Mouse (Mus musculus) embryonic stem cell, embryonic (primary cell): ENCODE measurements around the gene Fgf4.

Source experiments
- CTCF ChIA-PET, 4 experiments: fragments of 300-600 bp in 2 of 4; fragments of 350-600 bp in 2 of 4; sonication (Branson Sonifier 250); formaldehyde crosslinking; loops; one replicate each; lab custom pipeline; 2022; ENCODE audit warnings: inconsistent platforms in 2 of 4; lab: Charles Lee
- POLR2A ChIA-PET, 4 experiments: fragments of 300-600 bp in 2 of 4; fragments of 350-600 bp in 2 of 4; sonication (Branson Sonifier 250); formaldehyde crosslinking; loops; one replicate each; lab custom pipeline; 2022; ENCODE audit warnings: antibody characterized with exemption in 4 of 4, inconsistent platforms in 1 of 4; lab: Charles Lee

Gene Fgf4

DNA sequence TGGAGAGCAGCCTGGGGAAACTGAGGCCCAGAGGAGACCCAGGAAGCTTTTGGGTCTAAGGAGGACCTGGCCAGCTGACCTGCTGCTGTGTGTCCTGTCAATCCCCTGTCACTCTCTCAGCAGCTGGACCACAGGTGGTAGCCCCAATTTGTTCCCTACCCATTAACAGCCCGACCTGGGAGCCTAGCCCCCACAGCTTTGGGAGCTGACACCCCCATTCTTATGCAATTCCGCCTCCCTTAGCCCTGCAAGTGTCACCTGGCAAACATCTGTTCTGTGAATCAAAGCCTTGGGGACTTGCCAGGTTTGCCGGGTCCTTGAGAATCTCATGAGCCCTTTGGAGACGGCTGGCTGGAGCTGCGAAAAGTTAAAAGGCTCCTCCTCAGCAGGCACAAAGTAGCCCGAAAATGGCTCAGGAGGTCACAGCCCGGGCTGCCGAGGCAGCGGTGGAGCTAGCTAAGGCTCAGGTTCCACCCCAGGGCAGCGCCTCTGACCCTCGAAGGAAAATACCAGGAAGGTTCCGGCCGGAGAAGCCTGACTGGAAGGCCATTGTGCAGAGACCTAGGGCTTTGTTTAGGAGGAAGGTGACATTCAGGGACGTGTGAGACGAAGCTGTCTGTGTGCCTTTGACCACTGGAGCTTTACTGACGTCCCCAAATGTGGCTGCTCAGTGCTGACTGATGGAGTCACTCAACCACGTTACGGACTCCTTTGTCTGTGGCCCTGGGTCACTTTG is 41.6 kb downstream of the Fgf4 start:
- CTCF ChIA-PET = interaction anchor here (0.5 to 4.4 kb wide), 51 partner anchors 10 to 584 kb away, joined by 3 to 64 read pairs (median 5); partner anchors contain the start of genes Fgf3 (in 1 of the 4) and LTO1 (in 1 of the 4)
- POLR2A ChIA-PET = interaction anchor here (0.5 to 41.0 kb wide), 38 partner anchors 12 to 354 kb away, joined by 3 to 1932 read pairs (median 4); partner anchors contain the start of genes Fgf3 (in 2 of the 4), Fgf4 (in 1 of the 4) and LTO1 (in 1 of the 4)

DNA sequence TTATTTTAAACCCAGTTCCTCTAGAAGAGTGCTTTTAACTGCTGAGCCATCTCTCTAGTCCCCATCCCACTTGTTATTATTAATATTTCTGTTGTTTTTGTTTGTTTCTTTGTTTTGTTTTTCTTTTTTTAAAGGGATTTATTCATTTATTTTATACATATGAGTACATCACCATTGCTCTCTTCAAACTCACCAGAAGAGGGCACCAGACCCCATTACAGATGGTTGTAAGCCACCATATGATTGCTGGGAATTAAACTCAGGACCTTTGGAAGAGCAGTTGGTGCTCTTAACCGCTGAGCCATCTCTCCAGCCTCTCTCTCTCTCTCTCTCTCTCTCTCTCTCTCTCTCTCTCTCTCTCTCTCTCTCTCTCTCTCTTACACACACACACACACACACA is 43.5 kb downstream of the Fgf4 start:
- ChIA-PET POLR2A (interaction anchor here in 3 of 4 experiments (0.6 to 41.0 kb wide), 7 partner anchors 17 to 412 kb away, joined by 3 to 1932 read pairs (median 6); partner anchors contain the start of genes Fgf3 (in 1 of the 3) and Fgf4 (in 1 of the 3)), CTCF (interaction anchor here (0.5 to 4.4 kb wide), 13 partner anchors 10 to 636 kb away, joined by 3 to 64 read pairs (median 5); no protein-coding TSS in a partner anchor)

DNA sequence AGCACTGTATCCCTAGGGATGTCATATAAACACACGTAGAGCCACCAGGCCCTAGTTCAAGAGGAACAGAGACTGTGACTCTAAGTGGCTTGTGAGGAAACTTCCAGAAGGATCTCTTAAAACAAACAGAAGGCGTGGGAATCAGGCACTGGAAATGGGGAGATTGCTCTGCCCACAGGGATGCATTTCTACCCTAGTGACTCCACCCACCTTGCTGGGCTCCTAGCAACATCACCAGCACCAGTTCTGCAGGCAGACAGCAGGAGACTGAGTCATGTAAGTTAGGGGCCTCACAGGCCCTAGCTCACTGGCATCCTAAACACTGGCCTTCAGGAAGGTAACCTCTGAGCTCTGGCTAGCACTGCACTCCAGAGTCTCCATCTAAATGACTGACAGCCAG is 44.7 kb downstream of the Fgf4 start:
- ChIA-PET POLR2A (interaction anchor here in 1 of 4 experiments (1.2 to 41.0 kb wide), 2 partner anchors 46 to 106 kb away, joined by 3 to 1932 read pairs; partner anchors contain the start of genes Fgf3 and Fgf4), CTCF (interaction anchor here in 3 of 4 experiments (0.6 to 1.5 kb wide), 7 partner anchors 45 to 116 kb away, joined by 3 to 10 read pairs (median 3); no protein-coding TSS in a partner anchor)

DNA sequence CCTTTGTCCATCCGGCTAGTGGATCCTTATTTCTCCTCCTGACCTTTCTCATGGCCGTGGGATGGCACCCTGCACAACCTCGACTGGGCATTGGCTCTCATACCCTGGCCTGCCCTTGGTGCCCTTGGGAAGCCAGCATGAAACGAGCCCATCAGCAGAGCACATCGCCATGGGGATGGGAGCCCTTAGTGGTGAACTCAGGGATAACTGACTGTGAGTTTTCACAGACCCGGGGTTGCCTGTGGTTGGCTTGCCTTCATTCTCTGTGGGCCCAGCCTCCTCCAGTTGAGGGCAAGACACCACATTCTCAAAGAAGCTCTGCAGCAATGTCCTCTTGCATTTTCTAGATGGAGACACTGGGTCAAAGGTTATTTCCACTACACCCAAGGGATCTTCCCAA is 45.2 kb downstream of the Fgf4 start:
- ChIA-PET CTCF (interaction anchor here in 3 of 4 experiments (0.5 to 1.5 kb wide), 9 partner anchors 46 to 223 kb away, joined by 3 to 10 read pairs (median 3); no protein-coding TSS in a partner anchor), POLR2A (interaction anchor here in 2 of 4 experiments (0.7 to 41.0 kb wide), 3 partner anchors 20 to 106 kb away, joined by 3 to 1932 read pairs (median 4); partner anchors contain the start of genes Fgf3 (in 1 of the 2) and Fgf4 (in 1 of the 2))

DNA sequence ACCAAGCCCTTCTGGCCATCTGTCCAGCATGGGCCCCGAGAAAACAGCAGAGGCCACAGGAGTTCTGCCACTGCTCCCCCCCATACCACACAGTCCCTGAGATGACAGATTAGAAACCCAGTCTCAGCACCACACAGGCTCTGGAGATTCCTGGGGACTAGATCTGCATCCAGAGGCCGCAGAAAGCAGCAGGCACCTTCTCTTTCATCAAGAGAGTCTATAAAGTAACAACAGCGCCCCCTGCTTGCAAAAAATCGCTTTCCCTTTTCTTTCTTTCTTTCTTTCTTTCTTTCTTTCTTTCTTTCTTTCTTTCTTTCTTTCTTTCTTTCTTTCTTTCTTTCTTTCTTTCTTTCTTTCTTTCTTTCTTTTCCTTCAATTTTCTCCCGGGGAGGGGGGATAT is 47.0 kb downstream of the Fgf4 start:
- CTCF ChIA-PET = interaction anchor here in 2 of 4 experiments (0.7 to 3.2 kb wide), 3 partner anchors 104 to 256 kb away, joined by 3 to 28 read pairs (median 5); no protein-coding TSS in a partner anchor

DNA sequence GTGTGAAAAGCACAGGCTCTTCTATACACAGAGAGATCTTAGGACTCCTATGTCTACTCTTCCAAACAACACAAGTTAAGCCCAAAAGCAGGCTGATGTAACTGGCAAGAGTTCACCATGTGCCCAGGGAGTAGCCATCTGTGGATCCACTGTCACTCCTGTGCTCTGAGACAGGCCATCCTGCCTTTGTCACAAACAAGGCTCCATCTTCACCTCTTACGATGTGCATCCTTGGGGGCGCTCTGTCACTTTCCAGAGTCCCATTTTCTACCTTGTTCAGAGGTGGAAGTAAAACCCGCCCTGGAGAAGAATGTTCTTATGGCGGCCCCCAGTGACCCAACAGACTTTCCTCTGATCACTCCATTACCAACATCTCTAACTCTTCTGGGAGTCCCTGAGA is 47.5 kb downstream of the Fgf4 start:
- POLR2A ChIA-PET = interaction anchor here in 2 of 4 experiments (1.0 to 1.7 kb wide), 4 partner anchors 30 to 313 kb away, joined by 3 to 6 read pairs (median 3); partner anchors contain the start of gene Fadd (in 1 of the 2)

More for the DNA sequence above, 47.0 kb downstream of the Fgf4 start:
- POLR2A ChIA-PET = interaction anchor here in 2 of 4 experiments (0.6 to 0.8 kb wide), 2 partner anchors 11 to 245 kb away, joined by 3 to 8 read pairs; no protein-coding TSS in a partner anchor

DNA sequence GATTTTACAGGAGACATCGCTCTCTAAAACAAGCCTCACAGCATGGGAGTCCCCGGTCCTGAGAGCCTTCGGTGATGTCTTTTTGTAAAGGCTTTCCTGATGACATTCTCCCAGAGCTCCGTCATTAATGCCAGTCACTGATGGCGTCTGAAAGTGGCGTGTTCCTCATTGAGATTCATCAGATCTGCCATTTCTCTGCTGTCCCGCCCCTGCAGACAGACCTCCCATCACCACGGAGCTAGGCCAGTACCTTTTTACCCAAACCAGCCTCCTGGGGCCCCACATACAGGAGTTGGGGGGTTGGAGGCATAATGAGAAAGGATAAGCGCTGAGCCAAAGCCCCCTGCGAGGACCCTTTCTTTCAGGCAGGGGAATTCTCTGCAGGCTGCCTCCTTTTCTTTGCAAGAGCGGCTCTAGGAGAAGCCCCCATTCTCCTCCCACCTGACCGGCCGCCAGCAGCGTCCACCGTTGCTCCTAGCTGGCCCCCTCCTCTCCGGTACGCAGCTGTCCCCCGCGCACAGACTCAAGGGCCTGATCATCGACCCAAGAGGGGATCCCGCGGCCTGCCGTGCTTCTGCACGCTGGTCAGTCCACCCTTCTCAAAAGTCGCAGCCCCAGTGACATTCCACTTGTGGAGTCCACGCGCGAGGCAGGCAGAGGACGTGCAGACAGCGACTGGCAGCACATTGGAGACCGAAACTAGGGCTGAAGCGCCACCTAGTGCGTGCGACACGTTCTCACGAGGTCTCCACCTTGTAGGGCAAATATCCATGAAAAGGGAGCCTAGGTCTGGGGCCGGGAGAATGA is 48.3 kb downstream of the Fgf4 start:
- CTCF ChIA-PET = interaction anchor here (0.6 to 3.2 kb wide), 33 partner anchors 11 to 975 kb away, joined by 3 to 28 read pairs (median 5); no protein-coding TSS in a partner anchor
- POLR2A ChIA-PET = interaction anchor here in 3 of 4 experiments (0.6 to 1.7 kb wide), 8 partner anchors 12 to 313 kb away, joined by 3 to 6 read pairs (median 3); partner anchors contain the start of genes Fadd (in 1 of the 3) and Fgf3 (in 1 of the 3)

More for the DNA sequence above, 47.5 kb downstream of the Fgf4 start:
- CTCF ChIA-PET = interaction anchor here (0.6 to 3.2 kb wide), 25 partner anchors 13 to 974 kb away, joined by 3 to 28 read pairs (median 5); no protein-coding TSS in a partner anchor

DNA sequence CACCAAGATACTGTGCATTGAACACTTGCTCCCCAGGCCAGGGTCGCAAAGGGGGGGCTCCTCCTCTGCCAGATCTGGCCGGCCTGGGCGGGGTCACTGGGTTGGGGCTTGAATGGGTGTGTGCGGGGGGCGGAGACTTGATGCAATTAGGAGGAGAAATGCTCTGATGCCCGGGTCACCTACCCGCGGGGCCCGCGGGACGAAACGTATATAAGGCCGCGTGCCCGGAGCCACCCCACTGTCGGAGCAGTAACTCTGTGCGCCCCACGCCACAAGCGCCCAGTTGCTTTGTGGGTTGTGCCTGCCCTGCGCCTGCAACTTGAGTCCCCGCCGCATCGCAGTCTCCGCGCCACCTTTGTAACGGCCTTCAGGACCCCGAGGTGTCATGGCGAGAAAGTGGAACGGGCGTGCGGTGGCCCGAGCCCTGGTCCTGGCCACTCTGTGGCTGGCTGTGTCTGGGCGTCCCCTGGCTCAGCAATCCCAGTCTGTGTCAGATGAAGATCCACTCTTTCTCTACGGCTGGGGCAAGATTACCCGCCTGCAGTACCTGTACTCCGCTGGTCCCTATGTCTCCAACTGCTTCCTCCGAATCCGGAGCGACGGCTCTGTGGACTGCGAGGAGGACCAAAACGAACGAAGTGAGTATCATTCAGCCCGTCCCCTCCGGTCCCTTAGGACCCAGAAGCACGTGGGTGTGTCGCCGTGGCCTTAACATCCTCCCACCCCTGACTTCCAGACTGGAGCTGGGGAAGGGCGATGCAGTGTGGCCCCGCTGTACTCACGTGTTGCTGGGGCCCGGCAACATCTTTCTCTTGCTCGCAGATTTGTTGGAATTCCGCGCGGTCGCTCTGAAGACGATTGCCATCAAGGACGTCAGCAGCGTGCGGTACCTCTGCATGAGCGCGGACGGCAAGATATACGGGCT is 49.4 kb downstream of the Fgf4 start, which contains the start of gene Fgf15:
TSS of gene Fgf15 (plus strand) at position 238 of the 925 bp plus-strand sequence.
- CTCF ChIA-PET = interaction anchor here (0.6 to 3.2 kb wide), 15 partner anchors 10 to 115 kb away, joined by 3 to 28 read pairs (median 5); no protein-coding TSS in a partner anchor
- POLR2A ChIA-PET = interaction anchor here in 2 of 4 experiments (0.7 to 1.7 kb wide), 4 partner anchors 11 to 107 kb away, joined by 3 to 4 read pairs (median 3); partner anchors contain the start of gene Fgf3 (in 1 of the 2)

DNA sequence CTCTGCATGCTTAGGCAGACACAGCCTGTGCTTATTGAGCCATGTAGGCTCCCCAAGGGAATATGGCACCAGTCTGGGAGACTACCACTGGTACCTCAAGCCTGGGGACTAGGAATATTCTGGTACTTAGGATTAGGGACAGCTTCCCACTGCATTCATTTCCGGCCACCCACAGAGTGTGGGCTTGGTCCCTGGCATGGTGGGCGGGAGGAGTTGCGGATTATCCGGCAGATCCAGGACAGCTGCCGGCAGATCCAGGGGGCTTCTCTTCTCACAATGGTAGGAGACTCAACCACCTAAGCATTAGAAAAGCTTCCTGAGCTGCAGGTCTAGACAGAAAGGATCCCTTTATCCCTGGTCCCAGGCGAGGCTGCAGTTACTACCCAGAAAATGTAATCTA is 51.3 kb downstream of the Fgf4 start:
- POLR2A ChIA-PET = interaction anchor here in 3 of 4 experiments (0.5 to 3.9 kb wide), 8 partner anchors 10 to 65 kb away, joined by 3 to 17 read pairs (median 4); partner anchors contain the start of gene LTO1 (in 1 of the 3)
- CTCF ChIA-PET = interaction anchor here in 2 of 4 experiments (0.7 to 1.7 kb wide), 2 partner anchors 11 to 109 kb away, joined by 3 to 7 read pairs; no protein-coding TSS in a partner anchor

DNA sequence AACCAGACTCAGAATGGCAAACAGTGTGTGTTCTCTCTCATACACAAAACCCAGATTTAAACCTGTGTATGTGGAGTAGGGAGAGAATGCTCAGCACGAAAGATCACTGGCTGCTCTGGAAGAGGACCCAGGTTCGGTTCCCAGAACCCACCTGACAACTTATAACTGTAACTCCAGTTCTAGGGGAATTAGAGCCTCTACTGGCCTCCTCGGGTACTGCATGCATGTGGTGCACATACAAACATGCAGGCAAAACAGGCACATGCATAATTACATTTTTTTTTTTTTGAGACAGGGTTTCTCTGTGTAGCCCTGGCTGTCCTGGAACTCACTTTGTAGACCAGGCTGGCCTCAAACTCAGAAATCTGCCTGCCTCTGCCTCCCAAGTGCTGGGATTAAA is 58.3 kb downstream of the Fgf4 start:
- ChIA-PET POLR2A (interaction anchor here in 2 of 4 experiments (0.7 to 1.6 kb wide), 3 partner anchors 11 to 34 kb away, joined by 3 to 8 read pairs (median 5); partner anchors contain the start of gene Ccnd1 (in 1 of the 2)), CTCF (interaction anchor here in 3 of 4 experiments (0.6 to 4.0 kb wide), 4 partner anchors 123 to 393 kb away, joined by 3 to 36 read pairs (median 4); partner anchors contain the start of gene Tpcn2 (in 1 of the 3))

DNA sequence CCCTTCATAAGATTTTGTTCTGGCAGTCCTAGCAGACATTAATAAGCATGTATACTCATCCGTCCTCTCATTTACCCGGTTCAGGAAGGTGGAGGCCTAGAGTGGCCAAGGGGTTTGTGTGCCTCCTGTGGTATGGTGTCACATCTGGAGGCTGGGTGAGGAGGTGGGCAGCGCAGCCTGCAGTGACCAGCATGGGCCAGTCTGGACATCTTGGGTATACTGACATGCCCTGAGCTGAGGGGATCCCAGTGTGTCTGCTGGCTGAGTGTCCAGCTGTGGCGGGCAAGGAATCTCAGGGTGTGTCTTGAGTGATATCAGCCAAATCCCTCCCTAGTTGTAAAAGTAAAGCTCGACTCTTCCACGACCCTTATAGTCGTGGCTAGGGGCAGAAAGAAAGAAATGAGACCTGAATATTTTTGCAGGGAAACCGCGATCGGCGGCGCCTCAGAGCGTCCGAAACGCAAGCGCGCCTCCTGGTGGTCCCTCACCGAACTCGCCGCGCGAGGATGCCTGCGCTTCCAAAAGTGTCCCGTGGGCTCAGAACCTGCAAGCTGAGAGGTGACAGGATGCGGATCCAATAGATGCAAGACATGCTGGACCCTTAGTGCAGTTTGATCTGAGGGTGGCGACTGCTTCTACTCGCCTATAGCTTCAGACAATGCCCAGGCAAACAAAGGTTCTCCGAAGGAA is 59.7 kb downstream of the Fgf4 start:
- ChIA-PET CTCF (interaction anchor here (0.5 to 4.0 kb wide), 63 partner anchors 8 to 507 kb away, joined by 3 to 36 read pairs (median 4); partner anchors contain the start of genes LTO1 (in 1 of the 4), Ppfia1 (in 1 of the 4) and Tpcn2 (in 1 of the 4)), POLR2A (interaction anchor here in 3 of 4 experiments (0.5 to 1.3 kb wide), 9 partner anchors 11 to 1310 kb away, joined by 3 to 4 read pairs (median 3); partner anchors contain the start of gene Fadd (in 1 of the 3))

DNA sequence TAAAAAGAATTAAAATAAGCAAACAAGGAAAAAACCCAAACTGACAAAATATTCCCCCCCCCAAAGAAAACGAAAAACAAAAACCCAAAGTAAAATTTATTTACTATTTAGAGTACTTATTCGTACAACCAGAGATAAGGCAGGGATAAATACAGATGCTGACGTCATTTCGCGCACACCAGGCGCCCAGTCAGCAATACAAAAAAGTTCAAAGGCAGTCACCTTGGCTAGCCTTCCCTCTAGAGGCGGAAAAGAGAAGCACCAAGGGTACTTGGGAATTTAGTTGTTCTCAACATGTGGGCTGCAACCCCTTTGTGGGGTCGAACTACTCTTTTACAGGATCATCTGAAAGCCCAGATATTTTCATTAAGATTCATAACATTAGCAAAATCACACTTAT is 60.6 kb downstream of the Fgf4 start:
- ChIA-PET POLR2A (interaction anchor here in 3 of 4 experiments (0.5 to 1.5 kb wide), 12 partner anchors 9 to 1311 kb away, joined by 3 to 8 read pairs (median 3); partner anchors contain the start of genes Fadd (in 1 of the 3) and Tpcn2 (in 1 of the 3)), CTCF (interaction anchor here (0.6 to 4.0 kb wide), 32 partner anchors 7 to 385 kb away, joined by 3 to 36 read pairs (median 5); partner anchors contain the start of genes LTO1 (in 1 of the 4) and Tpcn2 (in 1 of the 4))

DNA sequence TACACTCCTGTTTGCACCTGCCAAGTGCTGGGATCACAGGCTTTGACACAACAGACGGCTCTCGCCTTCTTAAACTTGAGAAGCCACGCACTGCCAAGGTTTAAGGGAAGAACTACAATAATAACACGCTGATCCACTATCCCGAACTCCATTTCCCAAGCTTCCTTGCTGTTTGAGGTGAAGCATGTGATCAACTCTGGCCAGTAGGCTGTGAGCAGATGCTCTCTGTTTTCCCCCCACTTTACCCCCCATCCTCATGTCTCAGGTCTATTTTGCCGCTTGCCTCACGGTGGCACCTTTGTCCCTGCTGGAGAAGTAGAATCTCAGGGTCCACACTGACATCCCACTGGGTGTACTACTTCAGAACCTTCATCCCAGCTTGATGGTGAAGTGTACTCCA is 61.5 kb downstream of the Fgf4 start:
- CTCF ChIA-PET = interaction anchor here (0.6 to 4.0 kb wide), 40 partner anchors 9 to 372 kb away, joined by 3 to 36 read pairs (median 3); partner anchors contain the start of genes Fadd (in 1 of the 4) and Fgf3 (in 1 of the 4)
- POLR2A ChIA-PET = interaction anchor here (0.6 to 1.5 kb wide), 30 partner anchors 9 to 375 kb away, joined by 3 to 10 read pairs (median 4); partner anchors contain the start of genes Fadd (in 1 of the 4) and Tpcn2 (in 1 of the 4)

DNA sequence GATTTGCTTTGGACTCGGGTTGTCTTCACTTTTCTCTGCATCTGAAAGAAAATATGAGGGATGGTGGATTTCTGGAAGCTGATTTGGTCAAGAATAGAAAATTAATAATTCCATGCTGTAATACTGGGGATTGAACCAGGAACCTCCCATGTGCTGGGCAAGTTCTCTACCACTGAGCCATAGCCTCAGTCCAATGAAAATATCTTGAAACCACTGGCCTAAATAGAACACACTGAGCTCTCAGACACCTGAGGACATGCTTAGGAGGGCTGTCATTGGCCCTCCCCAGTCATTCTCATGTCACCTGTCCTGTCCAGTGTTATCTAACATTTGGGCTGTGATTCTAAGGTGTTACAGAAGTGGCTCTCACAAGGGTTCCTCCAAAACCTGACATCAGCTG is 64.0 kb downstream of the Fgf4 start:
- ChIA-PET CTCF (no interaction called here), POLR2A (interaction anchor here in 1 of 4 experiments (0.9 to 1.5 kb wide), 2 partner anchors 29 to 47 kb away, joined by 3 to 4 read pairs; partner anchors contain the start of gene Ccnd1)

DNA sequence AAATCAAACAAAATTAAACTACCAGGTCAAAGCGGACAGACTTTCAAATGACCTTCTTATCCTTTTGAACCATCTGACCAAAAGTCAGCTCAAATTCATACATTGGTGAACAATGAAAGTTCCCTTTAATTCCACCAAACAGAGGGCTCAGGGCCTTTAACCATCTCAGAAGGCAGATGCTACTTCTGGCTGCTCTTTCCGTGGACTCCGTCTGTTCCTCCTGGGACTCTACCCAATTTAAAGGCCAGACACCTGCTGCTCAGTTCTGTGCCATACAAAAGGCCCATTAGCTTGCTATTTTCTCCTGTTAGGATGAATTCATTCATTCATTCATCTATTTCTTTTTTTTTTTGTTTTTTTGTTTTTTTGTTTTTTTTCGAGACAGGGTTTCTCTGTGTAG is 65.7 kb downstream of the Fgf4 start:
- ChIA-PET POLR2A (no interaction called here), CTCF (no interaction called here)
